Mouse (Mus musculus) adrenal gland, postnatal 14 days (tissue): Measurements from ENCODE around the gene Pold3. TPM values are rescaled to one million over a fixed set of nuclear protein-coding genes. Genes with fewer than 3 reads are reported as not detected.

Source experiments
- total RNA-seq: library from RNA; stranded (reverse); gene quantifications from 2 replicates; pipeline ENCODE4 v1.2.3, GENCODE M21; 2021

The Pold3 gene
- total RNA-seq, 1 experiment from 2014 or later = 22.5 TPM

Other genes with a start within 250 kb of the Pold3 start
- 18.6 and 19.1 TPM in 2 replicates for gene Rnf169, start 141.1 kb downstream of the Pold3 start, total RNA-seq
- 0.26 TPM in 1 of 2 replicates, not detected in the other for gene Chrdl2, start 115.4 kb downstream of the Pold3 start, total RNA-seq
- 5.7 and 7.0 TPM in 2 replicates for gene Lipt2, start 37.7 kb upstream of the Pold3 start, total RNA-seq
- gene Kcne3, start 54.9 kb upstream of the Pold3 start, total RNA-seq = 2.0 and 2.6 TPM in 2 replicates
- gene Pgm2l1, start 105.8 kb upstream of the Pold3 start, total RNA-seq = 6.7 and 11.4 TPM in 2 replicates
- gene P4ha3, start 164.0 kb upstream of the Pold3 start, total RNA-seq = 1.4 and 1.8 TPM in 2 replicates